Mouse (Mus musculus) G1E (cell line): Measurements from ENCODE around the gene Aldh2.

Experiments used
- CTCF ChIP-seq: IDR thresholded peaks from 2 replicates; pipeline ENCODE4 v1.5.1; 2012; ENCODE audit warnings: low read depth, low read length, inconsistent platforms, mixed read lengths
- GATA1 ChIP-seq: IDR thresholded peaks from 2 replicates; pipeline ENCODE4 v1.6.1; 2012; ENCODE audit warnings: borderline replicate concordance, low read length, inconsistent platforms, mixed read lengths

DNA sequence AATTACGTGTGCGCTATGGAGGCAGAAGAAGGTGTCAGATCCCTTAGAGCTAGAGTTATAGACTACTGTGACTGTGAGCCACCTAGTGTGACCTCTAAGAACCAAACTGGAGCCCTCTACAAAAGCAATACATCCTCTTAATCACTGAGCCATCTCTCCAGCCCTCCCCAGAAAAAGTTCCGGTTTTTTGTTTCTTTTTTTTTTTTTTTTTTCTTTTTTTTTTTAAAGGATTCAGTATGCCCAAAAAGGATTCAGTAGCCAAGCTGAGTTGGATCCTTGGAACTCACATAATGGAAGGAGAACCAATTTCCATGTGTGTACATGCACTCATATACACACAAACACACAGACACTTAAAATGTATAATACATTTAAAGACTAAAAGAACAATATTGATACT lies 50.3 kb downstream of the Aldh2 start:
- TF ChIP-seq CTCF (no peak), GATA1 (no peak)
